ENCODE assay signal across 9 mouse cellular contexts in genomic region chr11:85838424-85839257, GRCm38 (mm10). TPM values are rescaled to one million over a fixed set of nuclear protein-coding genes. Genes with fewer than 3 reads are reported as not detected.
A peak's percentile ranks its signal among the peaks of the same experiment; 100 is the strongest.
DNase-seq lines count a peak whose midpoint lies in the region; ATAC-seq and TF ChIP-seq lines count a peak whose summit lies in the region.
"Had no signal": no experiment of that assay in that cellular context is flagged by ENCODE, and none has a peak within 500 bp of the region (broad histone marks: within the 10 kb centered on the region; RNA-seq: fewer than 3 reads in every experiment).

No protein-coding gene starts in this region.

- H3K36me3 ChIP-seq in heart, embryonic 11.5 days (ENCODE audit: control insufficient read depth, insufficient read depth, low read length), result no peaks in the 10 kb centered on the region
- H3K36me3 ChIP-seq in E14TG2a.4 (ENCODE audit: insufficient read depth, low read length), result no peaks in the 10 kb centered on the region
- no peaks in the 10 kb centered on the region for H3K36me3 ChIP-seq in forebrain, embryonic 12.5 days (replicated peaks)
- peaks cover 30% of the 10 kb centered on the region for H3K36me3 ChIP-seq in limb, embryonic 14.5 days (ENCODE audit: control insufficient read depth, insufficient read depth, low read length)

- intact Hi-C loops in heart, postnatal 25 days (cut with DNase I), result no loop called here
- intact Hi-C loops in left cerebral cortex, postnatal 14 days (cut with DNase I), result no loop called here

- peak overlapping the region; percentile 55 for H3K9ac ChIP-seq in heart, embryonic 11.5 days (ENCODE audit: low read depth, low read length)
- no peak overlapping the region for H3K9ac ChIP-seq in forebrain, embryonic 12.5 days
- peak overlapping the region; percentile 85 for H3K9ac ChIP-seq in limb, embryonic 14.5 days (ENCODE audit: low read depth, low read length, severe bottlenecking)

- H3K4me2 ChIP-seq in heart, embryonic 11.5 days, result peak overlapping the region; percentile 93
- peak overlapping the region; percentile 30 for H3K4me2 ChIP-seq in forebrain, embryonic 12.5 days
- H3K4me2 ChIP-seq in limb, embryonic 14.5 days (replicated peaks; ENCODE audit: low read depth, low read length, severe bottlenecking), result peak overlapping the region; percentile 89

- peaks cover 88% of the 10 kb centered on the region for H3K27me3 ChIP-seq in heart, embryonic 11.5 days (ENCODE audit: control insufficient read depth, insufficient read depth, low read length)
- peaks cover 99% of the 10 kb centered on the region for H3K27me3 ChIP-seq in E14TG2a.4 (ENCODE audit: insufficient read depth, low read length)
- H3K27me3 ChIP-seq in forebrain, embryonic 12.5 days, result peaks cover 100% of the 10 kb centered on the region
- H3K27me3 ChIP-seq in limb, embryonic 14.5 days (ENCODE audit: control insufficient read depth, insufficient read depth, low read length), result peaks cover 82% of the 10 kb centered on the region

- TF ChIP-seq CTCF in E14TG2a.4 (conservative IDR thresholded peaks at IDR 0.05; ENCODE audit: low read length), result no peak

- no peak for TF ChIP-seq POLR2A in limb, embryonic 14.5 days (IDR thresholded peaks at IDR 0.05; ENCODE audit: borderline replicate concordance, extremely low read depth, insufficient read depth, insufficient read length)

- 0 out of 2 replicates have a peak overlapping the region, but pooled peaks have one; percentile 16 for H3K27ac ChIP-seq in heart, embryonic 11.5 days (ENCODE audit: low read depth, low read length)
- H3K27ac ChIP-seq in forebrain, embryonic 12.5 days, result no peak overlapping the region
- peak overlapping the region; percentile 71 for H3K27ac ChIP-seq in limb, embryonic 14.5 days (replicated peaks; ENCODE audit: low read depth, low read length)

- no peak for DNase-seq in heart, postnatal 25 days (ENCODE audit: low spot score)
- no peak for DNase-seq in limb, embryonic 14.5 days (ENCODE audit: low spot score)
- no peak for DNase-seq in layer of hippocampus, postnatal 10 days (ENCODE audit: low spot score in 2 of 2)
- DNase-seq in right cerebral cortex, postnatal 14 days, result no peak
- DNase-seq in left cerebral cortex, postnatal 14 days (ENCODE audit: low spot score in 2 of 2), result no peak

- 11% methylated on average over 20 of the region's 20 CpGs for WGBS in heart, embryonic 11.5 days (ENCODE audit: insufficient replicate concordance)
- 3% methylated on average over 20 of the region's 20 CpGs for WGBS in forebrain, embryonic 12.5 days
- WGBS in limb, embryonic 14.5 days, result 21% methylated on average over 18 of the region's 20 CpGs

- H3K4me1 ChIP-seq in heart, embryonic 11.5 days (ENCODE audit: control insufficient read depth, insufficient read depth, low read length), result peaks cover 35% of the 10 kb centered on the region
- H3K4me1 ChIP-seq in E14TG2a.4 (replicated peaks; ENCODE audit: low read depth, low read length), result peaks cover 42% of the 10 kb centered on the region
- H3K4me1 ChIP-seq in forebrain, embryonic 12.5 days, result peaks cover 39% of the 10 kb centered on the region
- H3K4me1 ChIP-seq in limb, embryonic 14.5 days (ENCODE audit: control insufficient read depth, insufficient read depth, low read length), result peaks cover 32% of the 10 kb centered on the region

- no peak for ATAC-seq in heart, embryonic 11.5 days (replicated peaks; ENCODE audit: insufficient number of reproducible peaks, low FRiP score, low TSS enrichment)
- no peak for ATAC-seq in forebrain, embryonic 12.5 days (ENCODE audit: low FRiP score)
- no peak for ATAC-seq in limb, embryonic 14.5 days (ENCODE audit: low FRiP score, low read depth)

- no peaks in the 10 kb centered on the region for H3K9me3 ChIP-seq in heart, embryonic 11.5 days (replicated peaks; ENCODE audit: control insufficient read depth, low read length)
- no peaks in the 10 kb centered on the region for H3K9me3 ChIP-seq in E14TG2a.4 (ENCODE audit: low read length)
- H3K9me3 ChIP-seq in forebrain, embryonic 12.5 days, result no peaks in the 10 kb centered on the region
- no peaks in the 10 kb centered on the region for H3K9me3 ChIP-seq in limb, embryonic 14.5 days (ENCODE audit: control insufficient read depth, low read length)

- H3K4me3 ChIP-seq in heart, embryonic 11.5 days (ENCODE audit: low read depth, low read length), result peak overlapping the region; percentile 69
- peak overlapping the region; percentile 63 for H3K4me3 ChIP-seq in E14TG2a.4 (replicated peaks; ENCODE audit: low read length)
- peak overlapping the region; percentile 27 for H3K4me3 ChIP-seq in forebrain, embryonic 12.5 days (replicated peaks)
- peak overlapping the region; percentile 50 for H3K4me3 ChIP-seq in limb, embryonic 14.5 days (replicated peaks; ENCODE audit: low read length)

RNA-seq across cellular contexts. Expression of gene Tbx2, which starts 6.3 kb away (rescaled TPM):
- 3.6 and 4.4 TPM in 2 replicates for polyA plus RNA-seq in heart, embryonic 11.5 days (2014; fragmentation: Nextera tagmentation; extraction: Ambion mirVana)
- total RNA-seq in heart, postnatal 25 days (2021), result 1 to 10 TPM; 6.2 to 7.1 TPM
- polyA plus RNA-seq in forebrain, embryonic 12.5 days (2016; fragmentation: Nextera tagmentation; extraction: Ambion mirVana), result 0.81 and 1.0 TPM in 2 replicates
- polyA plus RNA-seq in limb, embryonic 14.5 days (2012; rRNA removed), result 31.7 and 39.1 TPM in 2 replicates
- 6.5 and 9.3 TPM in 2 replicates for polyA plus RNA-seq in limb, embryonic 14.5 days (2014; fragmentation: Nextera tagmentation; extraction: Ambion mirVana)
- 1 to 10 TPM; 3.0 to 3.9 TPM for total RNA-seq in layer of hippocampus, postnatal 10 days (2021)
- total RNA-seq in left cerebral cortex, postnatal 14 days (2021), result 1 to 10 TPM; 2.9 to 3.6 TPM

RNA-seq across cellular contexts. Expression of gene Gm11444, which starts 11.5 kb away (rescaled TPM):
- polyA plus RNA-seq in heart, embryonic 11.5 days (2014; fragmentation: Nextera tagmentation; extraction: Ambion mirVana), result not detected in 2 replicates
- total RNA-seq in heart, postnatal 25 days (2021), result not detected
- not detected in 2 replicates for polyA plus RNA-seq in forebrain, embryonic 12.5 days (2016; fragmentation: Nextera tagmentation; extraction: Ambion mirVana)
- polyA plus RNA-seq in limb, embryonic 14.5 days (2012; rRNA removed), result not detected in 2 replicates
- not detected in 2 replicates for polyA plus RNA-seq in limb, embryonic 14.5 days (2014; fragmentation: Nextera tagmentation; extraction: Ambion mirVana)
- total RNA-seq in layer of hippocampus, postnatal 10 days (2021), result not detected
- total RNA-seq in left cerebral cortex, postnatal 14 days (2021), result not detected
- total RNA-seq: ES-E14 had no signal

RNA-seq across cellular contexts. Expression of gene Tbx4, which starts 47.6 kb away (rescaled TPM):
- polyA plus RNA-seq in heart, embryonic 11.5 days (2014; fragmentation: Nextera tagmentation; extraction: Ambion mirVana), result 0.49 and 0.82 TPM in 2 replicates
- total RNA-seq in heart, postnatal 25 days (2021), result under 1 TPM in 1 of 2 experiments, not detected in 1; 0.08 TPM
- 0.23 and 0.42 TPM in 2 replicates for polyA plus RNA-seq in forebrain, embryonic 12.5 days (2016; fragmentation: Nextera tagmentation; extraction: Ambion mirVana)
- 37.5 and 52.7 TPM in 2 replicates for polyA plus RNA-seq in limb, embryonic 14.5 days (2012; rRNA removed)
- 15.5 and 20.0 TPM in 2 replicates for polyA plus RNA-seq in limb, embryonic 14.5 days (2014; fragmentation: Nextera tagmentation; extraction: Ambion mirVana)
- under 1 TPM; 0.54 to 0.69 TPM for total RNA-seq in layer of hippocampus, postnatal 10 days (2021)
- under 1 TPM; 0.59 to 0.61 TPM for total RNA-seq in left cerebral cortex, postnatal 14 days (2021)

Comparison
In these comparisons a context has a peak if more than half of its experiments do, and no peak if none do; other contexts are left out.
1. H3K4me2 ChIP-seq: peak in every context shown above with its lines; median percentile 93 in heart, embryonic 11.5 days; 89 in limb, embryonic 14.5 days; 30 in forebrain, embryonic 12.5 days.